ENCODE assay signal across 8 mouse cellular contexts in the genomic region with DNA sequence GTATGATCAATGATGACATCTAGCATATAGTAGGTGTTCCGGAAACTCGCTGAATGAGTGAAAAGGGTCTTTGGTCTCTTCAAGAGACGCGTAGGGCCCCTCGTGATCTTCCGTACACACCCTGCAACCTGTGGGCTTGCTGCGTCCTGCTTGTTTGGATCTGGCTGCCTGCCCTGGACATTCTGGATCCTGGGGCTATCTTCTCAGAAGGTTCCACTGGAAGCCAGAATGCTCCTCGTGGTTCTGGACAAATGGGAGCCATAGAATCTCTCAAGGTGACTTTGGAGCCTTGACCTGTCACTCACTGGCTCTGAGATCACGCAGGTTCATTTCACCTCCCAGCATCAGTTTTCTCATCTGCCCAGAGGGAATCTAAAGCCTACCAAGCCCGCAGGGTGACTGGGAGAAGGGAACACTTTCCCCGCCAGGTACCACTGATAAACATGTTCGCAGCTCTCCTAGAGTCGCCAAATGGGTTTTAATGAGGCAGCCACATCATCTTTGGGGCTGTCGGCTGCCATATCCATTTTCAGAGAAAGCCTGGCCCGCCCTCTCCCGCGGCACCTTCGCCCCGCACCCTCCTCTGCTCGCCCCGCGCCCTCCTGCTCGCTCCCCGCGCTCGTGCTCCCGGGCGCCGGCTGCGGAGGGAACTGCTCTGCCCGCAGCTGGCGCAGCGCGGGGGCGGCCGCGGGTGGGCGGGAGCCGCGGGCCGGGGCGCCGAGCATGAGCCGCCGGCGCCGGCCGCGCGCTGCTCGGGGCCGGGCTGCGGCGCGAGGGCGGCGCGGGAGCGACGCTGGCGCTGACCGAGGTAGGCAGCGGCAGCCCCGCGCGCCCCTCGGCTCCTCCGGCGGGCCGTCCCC. TPM values are rescaled to one million over a fixed set of nuclear protein-coding genes. Genes with fewer than 3 reads are reported as not detected.
DNase-seq lines count a peak whose midpoint lies in the region; ATAC-seq lines count a peak whose summit lies in the region.

Gene Rasgef1a (plus strand): TSS at position 683 of the 860 bp plus-strand sequence.

- DNase-seq in heart, adult 8-10 months (ENCODE audit: low spot score): no peak
- DNase-seq in cerebellum, adult 11 months: peak; percentile 53
- peak; percentile 47 to 56 for DNase-seq in frontal cortex, postnatal 36 days (ENCODE audit: low spot score in 2 of 2)
- DNase-seq in limb, embryonic 10.5 days (ENCODE audit: low spot score): no peak
- DNase-seq in right cerebral cortex, adult 2 months (ENCODE audit: low spot score in 2 of 2): peak; percentile 53 to 59
- DNase-seq in adrenal gland, postnatal 14 days: no peak
- DNase-seq in spleen, adult 12 weeks (ENCODE audit: low spot score): no peak

- H3K9ac ChIP-seq in heart, embryonic 11.5 days (ENCODE audit: low read depth, low read length): peak within 1 kb of the TSS; percentile 46; the same call in 1 of the 2 replicates

- H3K36me3 ChIP-seq in heart, embryonic 11.5 days (ENCODE audit: control insufficient read depth, insufficient read depth, low read length): no peaks in the 10 kb centered on the region
- no peaks in the 10 kb centered on the region for H3K36me3 ChIP-seq in limb, embryonic 10.5 days

- peaks cover 3% of the 10 kb centered on the region; the same call in 1 of the 2 replicates for H3K4me1 ChIP-seq in heart, embryonic 11.5 days (ENCODE audit: control insufficient read depth, insufficient read depth, low read length)
- H3K4me1 ChIP-seq in limb, embryonic 10.5 days: peaks cover 3% of the 10 kb centered on the region

- no peak within 1 kb of the TSS for H3K27ac ChIP-seq in heart, embryonic 11.5 days (ENCODE audit: low read depth, low read length)
- no peak within 1 kb of the TSS for H3K27ac ChIP-seq in limb, embryonic 10.5 days

- no peak for ATAC-seq in heart, embryonic 11.5 days (replicated peaks; ENCODE audit: insufficient number of reproducible peaks, low FRiP score, low TSS enrichment)

- H3K4me3 ChIP-seq in heart, embryonic 11.5 days (ENCODE audit: low read depth, low read length): peak within 1 kb of the TSS; percentile 51
- H3K4me3 ChIP-seq in limb, embryonic 10.5 days: peak within 1 kb of the TSS; percentile 47

- H3K27me3 ChIP-seq in heart, embryonic 11.5 days (ENCODE audit: control insufficient read depth, insufficient read depth, low read length): peaks cover 50% of the 10 kb centered on the region
- peaks cover 71% of the 10 kb centered on the region for H3K27me3 ChIP-seq in limb, embryonic 10.5 days (ENCODE audit: low read depth, poor library complexity, severe bottlenecking)

- WGBS in heart, embryonic 11.5 days (ENCODE audit: insufficient replicate concordance): 13% methylated on average over 51 of the region's 70 CpGs
- 11% methylated on average over 68 of the region's 70 CpGs for WGBS in limb, embryonic 10.5 days

- peak within 1 kb of the TSS; percentile 90 for H3K4me2 ChIP-seq in heart, embryonic 11.5 days

- H3K9me3 ChIP-seq in heart, embryonic 11.5 days (replicated peaks; ENCODE audit: control insufficient read depth, low read length): no peaks in the 10 kb centered on the region
- H3K9me3 ChIP-seq in limb, embryonic 10.5 days (replicated peaks): no peaks in the 10 kb centered on the region

RNA-seq across cellular contexts. Expression of gene Rasgef1a, which starts in this region (rescaled TPM):
- polyA plus RNA-seq in heart, embryonic 11.5 days (2014; fragmentation: Nextera tagmentation; extraction: Ambion mirVana): 0.30 and 0.49 TPM in 2 replicates
- total RNA-seq in heart, adult 8-10 months (2022): under 1 TPM; 0.35 to 0.69 (median 0.42) TPM
- not detected in 2 replicates for polyA plus RNA-seq in limb, embryonic 10.5 days (2016; fragmentation: Nextera tagmentation; extraction: Ambion mirVana)
- 0.19 and 0.64 TPM in 2 replicates for total RNA-seq in adrenal gland, postnatal 14 days (2021)

Comparison
In these comparisons a context has a peak if more than half of its experiments do, and no peak if none do; other contexts are left out.
1. DNase-seq: peak in cerebellum, adult 11 months (single experiment), frontal cortex, postnatal 36 days (2 of 2) and right cerebral cortex, adult 2 months (2 of 2); none in heart, adult 8-10 months (single experiment), limb, embryonic 10.5 days (single experiment), adrenal gland, postnatal 14 days (single experiment) and spleen, adult 12 weeks (single experiment).